Mouse (Mus musculus) neural tube, embryonic 15.5 days (tissue): ENCODE measurements at regions not wholly inside any gene's neighbourhood (a gene's known extent, or its start where the extent isn't known, plus 50 kb on each side); places are given as distances from the start of the nearest gene placed in this dataset.

Source experiments
- ATAC-seq: fragments of 200-750 bp; cut with Nextera tagmentation; 2 replicates; pipeline ENCODE4 v1.8.0; 2017; ENCODE audit warnings: mild to moderate bottlenecking, moderate TSS enrichment, moderate library complexity; ENCODE audit not compliant: low FRiP score
- H3K27ac ChIP-seq: fragments of 300-500 bp; sonication (generic); replicated peaks from 2 replicates; pipeline ENCODE4 v1.5.1; 2015; ENCODE audit warnings: mild to moderate bottlenecking, inconsistent platforms
- H3K27me3 ChIP-seq: fragments of 300-500 bp; sonication (generic); replicated peaks from 2 replicates; pipeline ENCODE4 v1.6.1; 2015; ENCODE audit warnings: inconsistent platforms
- H3K36me3 ChIP-seq: fragments of 300-500 bp; sonication (generic); 2 replicates; pipeline ENCODE4 v1.6.1; 2015; ENCODE audit warnings: inconsistent platforms
- H3K4me1 ChIP-seq: fragments of 300-500 bp; sonication (generic); 2 replicates; pipeline ENCODE4 v1.6.1; 2015; ENCODE audit warnings: inconsistent platforms
- H3K4me2 ChIP-seq: fragments of 300-500 bp; sonication (generic); 2 replicates; pipeline ENCODE4 v1.6.1; 2015; ENCODE audit warnings: inconsistent platforms, mild to moderate bottlenecking, moderate library complexity
- H3K4me3 ChIP-seq: fragments of 300-500 bp; sonication (generic); replicated peaks from 2 replicates; pipeline ENCODE4 v1.5.1; 2015; ENCODE audit warnings: mild to moderate bottlenecking, inconsistent platforms
- H3K9ac ChIP-seq: fragments of 300-500 bp; sonication (generic); replicated peaks from 2 replicates; pipeline ENCODE4 v1.6.1; 2015; ENCODE audit warnings: mild to moderate bottlenecking, inconsistent platforms
- H3K9me3 ChIP-seq: fragments of 300-500 bp; sonication (generic); replicated peaks from 2 replicates; pipeline ENCODE4 v1.6.1; 2016; ENCODE audit warnings: inconsistent platforms
- WGBS: fragments of 180-500 bp; shearing (Covaris S2); methylation state at CpG from one replicate; pipeline ENCODE4 v1.1.7; 2015; ENCODE audit warnings: mixed read lengths; 5-methylcytosine and 5-hydroxymethylcytosine counted together

DNA sequence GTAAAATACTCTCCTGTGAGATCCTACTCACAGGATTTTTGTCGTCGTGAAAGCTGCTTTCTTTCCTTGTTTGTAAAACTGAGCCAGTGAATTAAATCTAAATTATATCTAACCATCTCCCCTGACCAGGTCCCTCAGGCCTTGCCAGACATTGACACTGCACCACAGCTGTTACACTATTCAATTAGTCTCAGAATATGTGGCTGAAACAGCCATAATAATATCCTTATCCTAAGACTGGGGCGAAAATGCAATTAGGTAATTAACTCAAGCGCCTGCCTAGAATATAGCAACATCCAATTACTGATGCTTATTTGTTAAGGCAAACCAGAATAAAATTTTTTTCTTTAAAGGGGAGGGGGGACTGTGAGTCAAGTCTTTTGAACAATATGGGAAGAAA, 296.2 kb downstream of the Rdh14 start:
- no peaks in the 10 kb centered on the region for H3K9me3 ChIP-seq
- H3K36me3 ChIP-seq: no peaks in the 10 kb centered on the region
- no peak overlapping the region for H3K27ac ChIP-seq
- no peaks in the 10 kb centered on the region for H3K27me3 ChIP-seq
- H3K4me3 ChIP-seq: no peak overlapping the region
- no peak overlapping the region for H3K9ac ChIP-seq
- no peak overlapping the region for H3K4me2 ChIP-seq
- H3K4me1 ChIP-seq: peaks cover 4% of the 10 kb centered on the region; the same call in 1 of the 2 replicates
- WGBS: 41% methylated on average over 4 of the region's 4 CpGs
- ATAC-seq: no peak
